Mouse (Mus musculus) fat pad, adult 2 months (tissue): ENCODE data around the gene Dnah3.

ENCODE experiments used
- DNase-seq: peaks from one replicate; pipeline ENCODE4 v3.0.0-alpha.2; 2011; ENCODE audit warnings: low read depth, low spot score; ENCODE audit errors: extremely low read depth

Dnah3 gene

DNA sequence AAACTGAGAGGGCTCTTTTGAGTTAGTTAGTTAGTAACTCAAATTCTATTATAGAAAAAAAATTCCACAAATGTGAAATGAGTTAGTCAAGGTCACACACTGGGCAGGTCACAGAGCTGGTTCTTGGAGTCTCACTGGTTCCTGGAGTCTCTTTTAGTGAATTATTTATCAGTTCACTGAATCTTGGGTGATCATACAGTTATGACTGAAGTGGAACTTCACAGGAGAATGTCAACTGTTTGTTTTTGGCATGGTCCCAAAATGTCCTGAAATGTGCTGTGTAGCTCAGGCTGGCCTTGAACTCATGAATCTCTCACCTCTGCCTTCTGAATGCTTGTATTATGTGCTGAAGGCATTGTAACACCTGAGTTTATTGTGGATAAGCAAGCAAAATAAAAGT is 137.7 kb downstream of the Dnah3 start:
- no peak for DNase-seq

DNA sequence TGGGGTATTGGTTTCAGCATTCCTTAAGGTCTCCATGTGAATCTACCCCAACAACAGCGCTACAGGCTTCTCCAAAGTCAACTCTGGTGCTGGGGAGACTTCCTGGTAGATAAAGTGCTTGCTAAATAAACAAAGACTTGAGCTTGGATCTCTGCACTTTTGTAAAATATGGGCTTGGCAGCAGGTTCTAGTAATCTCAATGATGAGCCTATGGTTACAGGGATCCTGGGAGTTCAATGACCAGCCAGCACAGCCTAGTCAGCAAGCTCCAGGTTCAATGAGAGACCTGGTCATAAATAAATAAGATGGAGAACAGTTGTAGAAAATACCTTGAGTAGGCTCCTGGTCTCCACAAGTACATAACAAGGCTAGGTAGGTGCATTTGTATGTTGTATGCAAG is 141.0 kb downstream of the Dnah3 start:
- DNase-seq: no peak

DNA sequence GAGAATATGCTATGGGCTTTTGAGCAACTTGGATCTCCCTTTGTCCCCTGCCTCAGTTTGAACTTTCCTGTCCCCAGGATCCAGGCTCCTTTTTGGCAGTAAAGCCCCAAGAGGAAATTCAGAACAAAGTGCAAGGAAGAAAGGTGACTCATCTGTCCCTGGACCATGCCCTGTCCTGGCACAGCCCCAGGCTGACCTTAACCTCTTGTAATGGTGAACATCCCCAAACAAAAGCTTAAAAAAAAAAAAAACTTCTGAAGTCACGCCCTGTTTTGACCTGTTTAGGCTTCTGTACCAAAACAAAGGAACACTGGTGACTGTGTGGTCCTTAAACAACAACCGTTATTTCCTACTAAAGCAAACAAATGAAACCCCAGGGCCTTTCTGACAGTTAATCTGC is 153.5 kb downstream of the Dnah3 start:
- DNase-seq: no peak

DNA sequence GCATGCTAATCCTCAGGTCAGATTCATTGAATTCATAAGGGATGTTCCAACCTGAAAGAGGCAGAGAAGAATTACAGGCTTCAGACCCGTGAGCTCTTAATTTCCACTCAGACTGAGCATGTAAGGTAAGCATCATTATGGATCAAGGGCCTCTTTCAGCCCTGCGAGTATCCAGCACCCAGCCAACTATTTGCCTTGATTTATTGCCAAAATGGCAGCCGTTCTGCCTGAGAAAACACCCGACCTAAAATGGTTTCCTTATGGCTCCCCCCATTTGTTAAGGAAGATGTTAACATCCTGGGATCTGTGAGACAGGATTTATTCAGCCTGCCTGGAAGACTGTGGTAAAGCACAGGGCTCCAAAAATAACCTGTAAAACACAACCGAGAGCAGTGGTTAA is 158.0 kb downstream of the Dnah3 start:
- DNase-seq: no peak

DNA sequence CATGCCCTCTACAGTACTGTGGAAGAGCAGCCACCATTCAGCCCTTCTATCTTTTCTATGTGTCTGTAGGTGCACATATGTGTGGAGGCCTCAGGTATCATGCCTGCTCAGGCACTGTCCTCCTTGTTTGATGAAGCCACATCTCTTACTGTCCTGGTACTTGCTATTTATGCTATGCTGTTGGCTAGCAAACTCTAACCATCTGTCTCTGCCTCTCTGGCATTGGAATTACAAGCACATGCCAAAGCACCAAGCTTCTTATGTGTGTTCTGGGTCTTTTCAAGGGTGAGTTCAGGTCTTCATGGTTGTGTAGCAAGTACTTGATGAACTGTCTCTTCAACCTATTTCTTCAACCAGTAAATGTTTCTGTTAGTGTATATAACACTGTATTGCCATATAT is 158.8 kb downstream of the Dnah3 start:
- no peak for DNase-seq

DNA sequence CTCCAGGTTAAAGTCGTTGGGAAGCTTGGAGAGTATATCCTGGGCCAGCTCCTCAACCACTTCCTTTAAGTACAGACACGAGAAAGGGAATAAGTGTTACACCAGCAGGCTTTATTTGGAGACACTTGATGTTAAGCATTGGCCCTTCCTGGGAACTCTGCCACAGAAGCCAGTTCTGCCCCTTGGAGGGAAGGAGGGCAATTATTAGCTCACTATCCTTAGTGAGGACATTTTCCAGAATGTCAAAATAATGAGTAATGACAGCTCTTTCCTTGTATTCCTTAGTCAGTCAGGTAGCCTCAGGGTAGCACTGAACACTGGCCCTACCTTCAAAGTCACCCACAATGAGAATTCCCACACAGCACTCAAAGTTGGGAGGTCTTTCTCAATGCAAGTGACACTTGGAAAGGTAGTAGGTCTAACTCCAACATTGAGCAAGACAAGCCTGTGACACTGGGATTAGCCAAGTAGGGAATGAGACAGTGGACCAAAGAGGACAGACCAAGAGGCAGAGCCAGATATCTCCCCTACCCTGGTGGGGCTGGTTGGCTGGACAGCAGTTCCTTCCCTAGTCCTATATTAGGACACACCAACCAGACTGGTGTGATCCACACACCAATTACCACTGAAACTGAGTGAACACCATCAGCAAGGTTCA is 166.2 kb downstream of the Dnah3 start:
- peak; percentile 63 for DNase-seq

DNA sequence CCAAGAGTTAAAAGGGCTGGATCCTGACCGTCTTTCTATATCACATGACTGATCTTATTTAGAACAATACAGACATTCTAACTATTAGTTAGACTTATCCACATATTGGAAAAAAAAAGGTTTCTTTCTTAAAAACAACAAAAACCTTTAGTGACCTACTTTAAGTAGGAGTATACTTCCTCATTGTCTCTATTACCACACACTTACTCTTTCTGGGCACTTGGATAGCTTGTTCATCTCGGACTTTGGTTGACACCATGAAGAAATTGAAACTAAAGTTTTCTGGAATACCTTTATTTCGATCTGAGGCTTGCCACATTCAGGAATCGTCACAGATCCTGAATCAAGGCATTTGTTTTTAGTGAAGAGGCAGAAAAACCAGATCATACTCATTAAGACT is 174.0 kb downstream of the Dnah3 start:
- DNase-seq: no peak

DNA sequence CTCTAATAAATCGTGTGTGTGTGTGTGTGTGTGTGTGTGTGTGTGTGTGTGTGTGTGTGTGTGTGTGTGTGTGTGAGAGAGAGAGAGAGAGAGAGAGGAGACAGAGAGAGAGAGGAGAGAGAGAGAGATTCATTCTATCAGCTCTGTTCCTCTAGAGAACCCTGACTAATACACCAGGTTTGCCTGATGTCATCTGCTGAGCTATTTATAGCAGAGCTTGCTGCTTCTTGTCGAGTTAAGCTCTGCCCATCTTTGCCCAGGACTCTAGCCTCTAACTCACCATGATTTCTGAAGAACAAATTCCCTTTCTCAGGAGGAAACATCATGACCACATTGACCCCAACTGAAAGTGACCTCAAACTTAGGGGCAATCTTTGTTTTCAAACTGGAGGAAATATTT is 174.6 kb downstream of the Dnah3 start:
- no peak for DNase-seq

DNA sequence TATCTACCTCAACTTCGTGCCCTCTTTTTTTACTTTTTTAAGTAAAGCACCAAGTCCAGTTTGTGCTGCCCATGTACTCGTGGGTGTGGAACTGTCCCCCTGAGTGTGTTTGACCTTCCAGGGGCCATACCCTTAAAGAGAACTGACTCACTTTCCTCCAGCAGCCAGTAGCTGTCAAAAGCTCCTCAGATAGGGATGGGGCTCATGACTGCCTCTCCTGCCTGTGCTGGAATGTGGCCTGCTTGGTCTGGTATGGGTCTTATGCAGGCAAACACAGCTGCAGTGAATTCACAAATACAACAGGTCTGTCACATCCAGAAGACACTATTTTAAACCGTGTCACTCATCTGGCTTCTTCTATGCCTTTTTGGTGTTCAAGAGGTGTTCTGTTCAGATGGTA is 183.4 kb downstream of the Dnah3 start:
- no peak for DNase-seq

DNA sequence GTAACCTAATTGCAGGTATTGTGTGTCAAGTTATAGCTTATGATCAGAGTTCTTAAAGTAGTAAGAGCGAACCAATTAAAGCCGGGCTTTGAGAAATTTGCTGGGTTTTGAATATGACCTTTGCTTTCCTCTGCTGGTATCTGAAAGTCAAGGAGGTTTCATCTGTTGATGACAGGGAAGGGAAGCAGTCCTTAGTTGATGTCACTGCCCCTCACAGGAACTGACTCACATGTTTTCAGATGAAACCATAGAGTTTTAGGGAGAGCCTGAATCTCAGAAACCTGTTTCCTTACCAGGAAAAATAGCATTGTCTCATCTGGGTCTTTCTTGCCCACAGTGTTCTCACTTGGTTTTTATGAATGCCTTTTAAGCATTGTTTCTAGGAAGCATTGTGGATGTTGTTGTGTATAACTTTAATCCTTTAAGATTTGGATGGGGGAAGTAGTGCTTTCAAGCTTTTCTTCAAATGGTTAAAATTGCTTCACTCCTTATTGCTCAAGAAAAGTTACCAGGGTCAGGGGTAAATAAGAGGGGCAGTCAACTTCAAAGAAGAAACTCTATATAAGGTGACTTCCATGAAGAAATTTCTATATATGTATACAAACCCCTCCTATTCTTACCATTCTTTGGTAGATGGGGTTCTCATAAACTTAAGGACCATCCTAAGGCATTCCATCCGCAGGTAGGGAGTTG is 188.4 kb downstream of the Dnah3 start:
- no peak for DNase-seq

DNA sequence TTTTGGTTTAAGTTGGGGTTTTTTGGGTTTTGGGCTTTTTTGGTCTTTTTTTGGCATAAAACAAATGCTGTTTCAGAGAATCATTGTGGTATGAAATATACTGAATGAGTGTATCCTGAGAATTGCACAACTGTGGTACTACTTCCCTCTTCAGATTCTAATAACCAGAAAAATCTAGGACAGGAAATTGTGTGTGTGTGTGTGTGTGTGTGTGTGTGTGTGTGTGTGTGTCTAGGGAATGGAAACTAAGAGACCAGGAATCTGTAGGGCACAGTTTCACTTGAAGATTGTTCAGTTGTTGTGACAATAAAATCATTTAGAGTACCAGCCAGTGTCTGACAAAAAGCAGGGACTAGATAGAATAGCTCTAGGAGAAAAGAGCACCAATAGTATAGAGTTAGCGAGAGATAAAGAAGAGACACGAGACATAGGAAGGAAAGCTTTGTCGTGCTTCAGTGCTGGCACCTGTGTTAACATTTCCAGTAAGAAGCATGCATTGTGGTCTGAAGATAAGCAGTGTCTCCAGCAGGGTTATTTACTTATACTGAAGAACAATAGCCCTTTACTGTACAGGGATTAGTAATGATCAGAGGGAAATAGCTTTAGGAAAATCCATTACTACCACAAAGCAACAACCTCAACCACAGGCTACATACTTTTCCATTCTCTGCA is 195.6 kb downstream of the Dnah3 start:
- DNase-seq: no peak

DNA sequence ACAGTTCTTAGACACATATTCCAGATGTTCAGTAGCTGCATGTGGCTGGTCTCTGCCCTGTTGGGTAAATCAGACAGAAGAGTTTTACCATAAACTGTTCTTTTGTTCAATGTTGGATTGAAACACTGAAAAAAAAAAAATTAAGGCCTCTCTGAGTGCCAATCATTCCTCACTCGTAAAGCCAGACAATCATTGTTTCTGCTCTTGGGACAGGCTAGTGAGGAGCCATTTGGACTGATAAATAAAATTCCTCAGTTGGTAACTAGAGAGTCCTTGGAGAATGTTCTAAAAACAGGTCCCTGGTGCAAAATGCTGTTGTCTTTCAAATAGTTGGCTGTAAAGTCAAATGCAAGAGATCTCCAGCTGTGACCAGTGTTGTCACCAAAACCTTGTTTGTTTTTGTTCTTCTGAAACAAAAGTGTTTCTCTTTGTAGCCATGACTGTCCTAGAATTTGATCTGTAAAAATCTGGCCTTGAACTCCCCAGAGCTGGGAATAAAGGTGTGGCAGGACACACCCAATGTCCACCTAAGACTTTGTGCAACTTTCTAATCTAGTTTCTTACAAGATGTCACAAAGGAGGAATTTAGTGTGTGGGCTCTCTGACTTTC is 196.7 kb downstream of the Dnah3 start:
- no peak for DNase-seq

DNA sequence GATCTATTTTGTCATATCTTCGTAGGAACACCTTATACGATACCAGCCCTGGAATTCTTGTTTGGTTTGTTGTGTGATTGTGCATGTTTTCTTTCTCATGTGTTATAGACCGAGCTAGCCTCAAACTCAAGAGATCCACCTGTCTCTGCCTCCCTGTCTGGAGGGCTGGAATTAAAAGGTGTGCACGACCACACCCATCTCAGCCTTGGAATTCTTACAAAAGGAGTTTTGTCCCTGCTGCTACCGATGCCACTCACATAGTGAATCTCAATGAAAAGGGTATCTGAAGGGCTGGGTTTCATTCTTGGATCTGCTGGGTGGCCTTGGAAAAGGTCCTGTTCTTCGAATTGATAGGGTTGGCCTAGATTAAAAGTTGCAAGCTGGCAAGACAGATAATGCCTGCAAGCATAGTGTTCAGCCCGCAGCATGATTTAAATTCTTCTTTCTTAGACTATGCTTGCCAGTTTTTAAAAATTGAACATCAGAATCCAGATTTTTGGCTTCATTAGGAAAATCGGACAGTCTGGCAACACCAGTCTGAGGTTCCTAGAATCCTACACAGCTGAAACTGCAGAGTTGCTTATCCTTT is 197.5 kb downstream of the Dnah3 start:
- DNase-seq: no peak

DNA sequence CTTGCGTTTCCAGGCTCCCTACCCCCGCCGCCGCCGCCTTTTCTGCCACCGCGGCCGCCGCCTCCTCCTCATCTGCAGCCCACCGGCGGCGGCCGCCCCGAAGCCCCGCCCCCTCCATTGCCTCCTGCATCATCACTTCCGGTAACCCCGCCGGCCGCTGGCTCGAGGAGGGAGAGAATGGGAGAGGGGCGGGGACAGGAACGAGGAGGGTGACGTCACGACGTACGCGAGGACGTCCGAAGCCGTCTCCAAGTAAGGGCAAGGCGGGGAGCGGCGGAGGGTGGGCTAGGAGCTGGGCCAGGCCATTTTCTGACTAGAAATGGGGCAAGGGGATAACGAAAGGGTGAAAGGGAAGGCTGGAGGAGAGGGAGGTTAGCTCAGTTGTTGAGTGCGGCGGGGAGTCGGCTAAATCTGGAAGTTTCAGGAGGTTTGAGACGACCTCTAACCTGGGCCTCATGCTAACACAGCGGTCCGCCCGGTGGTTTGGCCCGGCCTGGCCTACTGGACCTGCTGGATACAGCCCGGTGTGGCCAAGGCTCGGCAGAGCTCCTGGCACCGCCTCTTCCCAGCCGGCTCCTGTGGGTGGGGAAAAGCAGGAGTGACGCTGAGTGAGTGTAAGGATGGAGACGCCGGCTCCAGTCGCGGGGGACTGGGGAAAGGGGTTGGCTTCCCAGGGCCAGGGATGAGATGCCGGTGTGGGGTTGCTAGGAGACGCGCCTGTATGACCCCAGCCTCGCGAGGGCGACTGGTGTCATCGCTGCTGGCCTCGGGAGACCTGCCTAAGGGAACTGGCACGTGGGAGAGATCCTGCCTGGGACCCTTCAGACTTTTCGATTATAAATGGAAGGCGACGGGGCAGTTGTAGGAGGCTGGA is 199.2 kb downstream of the Dnah3 start, which contains the start of the genes Lyrm1 and Dcun1d3:
Lyrm1 (plus strand) TSS at position 223 of the 874 bp plus-strand sequence.
Dcun1d3 (minus strand) TSS at position 660 of the 874 bp plus-strand sequence.
- no peak for DNase-seq

DNA sequence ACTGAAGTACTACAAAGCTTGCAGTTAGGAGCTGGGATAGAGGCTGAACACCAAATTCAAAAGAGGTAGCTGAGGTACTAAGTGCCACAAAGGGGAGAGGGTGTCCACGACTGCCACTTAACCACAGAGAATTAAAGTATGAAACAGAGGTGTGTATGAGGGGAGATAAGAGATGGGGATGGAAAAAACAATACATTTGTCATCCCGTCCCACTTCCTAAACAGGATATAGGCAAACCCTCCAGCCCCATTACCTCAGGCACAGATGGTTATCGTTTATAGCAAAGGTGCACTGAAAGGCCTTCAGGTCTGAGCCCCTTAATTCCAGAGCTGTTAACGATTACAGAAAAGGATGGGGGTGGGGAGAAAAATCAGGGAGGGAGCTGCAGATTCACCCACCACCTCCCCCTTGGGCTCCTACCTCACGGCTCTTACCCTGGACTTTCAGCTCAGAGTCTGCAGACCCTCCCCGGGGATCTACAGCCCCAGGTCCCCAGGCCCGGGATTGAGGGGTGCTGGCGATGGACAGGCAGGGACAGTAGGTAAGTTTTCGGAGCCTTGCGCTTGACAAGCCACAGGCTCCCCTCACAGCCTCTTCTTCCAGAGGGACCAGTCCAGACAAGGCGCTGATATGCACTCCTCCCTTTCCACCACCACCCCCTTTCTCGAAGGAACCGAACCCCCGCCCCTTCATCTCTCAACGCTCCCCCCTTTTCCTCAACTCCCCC is 200.1 kb downstream of the Dnah3 start:
- DNase-seq: no peak

DNA sequence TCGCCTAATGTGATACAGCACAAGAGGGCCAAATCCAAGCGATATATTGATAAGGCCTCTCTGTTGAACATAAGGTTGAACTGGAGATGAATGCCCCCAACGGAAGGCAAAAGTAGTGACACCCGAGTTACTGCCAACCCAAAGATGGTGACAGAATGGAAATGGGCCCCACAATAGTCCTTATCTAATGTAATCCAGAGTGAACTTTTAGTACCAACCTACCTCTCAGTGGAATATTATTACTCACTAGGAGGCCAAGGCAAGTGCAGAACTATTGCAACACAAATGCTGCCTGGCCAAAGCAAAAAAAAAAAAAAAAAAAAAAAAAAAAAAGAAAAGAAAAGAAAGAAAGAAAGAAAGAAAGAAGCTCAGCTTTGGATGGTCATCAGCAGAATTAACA is 202.3 kb downstream of the Dnah3 start:
- DNase-seq: no peak

DNA sequence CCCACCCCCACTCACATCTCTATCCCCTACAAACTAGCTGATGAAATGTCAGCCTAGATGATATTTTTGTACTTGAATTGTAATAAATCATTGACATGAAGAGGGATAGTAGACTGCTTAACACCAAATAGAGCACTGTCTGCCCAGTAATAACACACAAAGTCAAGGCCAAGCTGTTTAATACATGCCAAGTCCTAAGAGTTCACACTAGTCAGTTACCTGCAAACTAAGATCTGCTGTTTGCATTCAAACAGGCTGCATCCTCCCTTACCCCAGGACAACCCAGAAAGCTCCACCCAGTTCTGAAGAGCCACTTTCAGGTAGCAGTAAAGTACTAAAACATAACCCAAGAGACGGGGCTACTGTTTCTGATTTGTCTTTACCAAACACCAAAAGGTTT is 202.9 kb downstream of the Dnah3 start:
- DNase-seq: no peak

DNA sequence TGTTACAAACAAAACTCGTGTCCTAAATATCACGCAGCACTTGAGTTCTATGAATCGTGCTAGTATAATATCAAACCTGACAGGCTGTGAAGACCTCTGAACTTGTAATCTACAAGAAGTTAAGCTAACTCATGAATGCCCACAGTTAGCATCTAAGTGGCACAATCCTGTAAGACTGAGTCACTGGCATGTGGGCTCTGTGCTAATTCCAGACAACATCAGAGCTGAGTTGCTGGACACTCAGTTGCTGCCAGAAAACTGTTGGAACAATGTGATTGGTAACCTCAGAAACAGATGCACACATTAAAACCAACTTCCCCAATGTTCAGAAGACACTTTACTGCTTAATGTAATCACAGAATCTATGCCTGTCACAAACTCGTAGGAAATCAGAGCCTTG is 207.2 kb downstream of the Dnah3 start:
- no peak for DNase-seq

DNA sequence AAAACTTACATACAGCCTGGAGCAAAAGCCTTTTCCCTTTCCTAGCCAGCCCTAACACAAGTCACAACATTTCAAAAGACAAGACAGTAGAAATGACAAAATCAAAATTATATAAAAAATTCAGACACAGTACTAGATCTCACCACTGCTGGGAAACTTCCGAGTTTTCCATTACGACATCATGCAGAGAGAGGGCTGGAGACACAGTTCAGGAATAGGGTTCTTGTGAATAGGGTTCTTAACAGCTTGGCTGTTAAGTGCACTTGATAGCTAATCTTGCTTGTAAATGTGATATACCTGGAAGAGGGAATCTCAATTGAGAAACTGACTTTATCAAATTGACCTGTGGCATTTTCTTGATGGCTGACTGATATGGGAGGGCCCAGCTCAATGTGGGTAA is 213.9 kb downstream of the Dnah3 start:
- no peak for DNase-seq

DNA sequence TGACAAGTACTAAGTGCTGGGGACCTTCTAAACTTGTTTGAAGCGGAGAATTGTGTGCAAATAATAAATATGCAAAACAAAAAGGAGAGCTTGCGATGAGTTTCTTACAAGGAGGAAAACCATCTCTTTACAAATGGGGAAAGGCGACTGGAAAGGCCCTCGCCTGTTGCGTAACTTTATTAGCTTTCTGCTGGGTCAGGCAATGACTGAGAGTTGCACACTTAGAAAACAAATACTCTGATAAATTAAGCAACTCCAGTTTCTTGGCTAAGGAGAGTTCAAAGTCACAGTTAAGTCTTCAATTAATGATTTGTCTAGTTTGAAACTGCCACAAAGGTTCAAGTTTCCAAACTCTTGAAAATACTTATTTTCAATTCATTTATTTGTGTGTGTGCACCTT is 214.7 kb downstream of the Dnah3 start:
- DNase-seq: peak; percentile 54
